Mouse (Mus musculus) CH12.LX (cell line): ENCODE measurements around the gene Phf7. TPM values are rescaled to one million over a fixed set of nuclear protein-coding genes. Genes with fewer than 3 reads are reported as not detected.

Experiments
- DNase-seq: peaks from one replicate; pipeline ENCODE4 v3.0.0-alpha.2; 2013; ENCODE audit errors: extremely low read depth
- H3K27ac ChIP-seq: 2 replicates; pipeline ENCODE4 v1.5.1; 2012; ENCODE audit warnings: low read depth, mild to moderate bottlenecking, control low read depth, moderate library complexity; ENCODE audit not compliant: insufficient read depth
- H3K27me3 ChIP-seq: replicated peaks from 2 replicates; pipeline ENCODE3; 2012; ENCODE audit warnings: inconsistent platforms
- H3K36me3 ChIP-seq, 2 experiments: replicated peaks in 1 of 2; 2 replicates each; pipeline versions ENCODE3 to v1.6.1; 2012; ENCODE audit warnings: inconsistent platforms in 1 of 2, low read length in 1 of 2, mild to moderate bottlenecking in 1 of 2, mixed read lengths in 1 of 2, moderate library complexity in 1 of 2; ENCODE audit not compliant: control insufficient read depth in 1 of 2, insufficient read depth in 1 of 2
- H3K4me1 ChIP-seq, 2 experiments: 2 replicates each; pipeline ENCODE4 v1.6.1; 2012; ENCODE audit warnings: inconsistent platforms in 1 of 2, moderate library complexity in 1 of 2; ENCODE audit not compliant: insufficient read depth in 2 of 2, control insufficient read depth in 1 of 2
- H3K4me2 ChIP-seq: 2 replicates; pipeline ENCODE4 v1.6.1; 2012; ENCODE audit warnings: low read depth, mild to moderate bottlenecking, control low read depth; ENCODE audit not compliant: poor library complexity, insufficient read depth, severe bottlenecking
- H3K4me3 ChIP-seq, 3 experiments: fragments of 150-350 bp in 1 of 3; sonication (generic) in 1 of 3; replicated peaks in 1 of 3; 2 replicates each; pipeline versions ENCODE3 to v1.5.1; 2011 to 2012; ENCODE audit warnings: low read depth in 2 of 3, low read length in 2 of 3, mild to moderate bottlenecking in 2 of 3, moderate library complexity in 2 of 3, control low read depth in 1 of 3, improper control_type of control experiment in 1 of 3, inconsistent platforms in 1 of 3, mixed read lengths in 1 of 3; ENCODE audit not compliant: poor library complexity in 1 of 3
- H3K79me2 ChIP-seq: replicated peaks from 2 replicates; pipeline ENCODE4 v1.6.1; 2012; ENCODE audit warnings: mild to moderate bottlenecking, moderate library complexity; ENCODE audit not compliant: control insufficient read depth, poor library complexity, insufficient read depth, severe bottlenecking; ENCODE audit errors: extremely low read depth
- H3K9ac ChIP-seq: 2 replicates; pipeline ENCODE4 v1.6.1; 2012; ENCODE audit warnings: low read depth, mild to moderate bottlenecking, control low read depth, moderate library complexity; ENCODE audit not compliant: insufficient read depth
- H3K9me3 ChIP-seq: replicated peaks from 2 replicates; pipeline ENCODE3; 2012; ENCODE audit warnings: low read length, inconsistent platforms, mixed read lengths
- CHD2 ChIP-seq: IDR thresholded peaks from 2 replicates; pipeline ENCODE4 v1.6.1; 2011; ENCODE audit warnings: low read length, improper control_type of control experiment
- CTCF ChIP-seq, 2 experiments: IDR thresholded peaks in 1 of 2; conservative IDR thresholded peaks in 1 of 2; 2 replicates each; pipeline ENCODE4 v1.5.1; 2011 to 2012; ENCODE audit warnings: low read depth in 2 of 2, low read length in 2 of 2, improper control_type of control experiment in 1 of 2, inconsistent platforms in 1 of 2, mild to moderate bottlenecking in 1 of 2, moderate library complexity in 1 of 2
- E2F4 ChIP-seq: IDR thresholded peaks from 2 replicates; pipeline ENCODE4 v1.6.1; 2011; ENCODE audit warnings: low read depth, low read length, improper control_type of control experiment; ENCODE audit not compliant: insufficient replicate concordance
- ELF1 ChIP-seq: IDR thresholded peaks from 2 replicates; pipeline ENCODE4 v1.6.1; 2014; ENCODE audit warnings: low read depth, mild to moderate bottlenecking, inconsistent platforms, low read length, improper control_type of control experiment
- ETS1 ChIP-seq: conservative IDR thresholded peaks from 2 replicates; pipeline ENCODE4 v1.6.1; 2012; ENCODE audit warnings: low read depth, mild to moderate bottlenecking, inconsistent platforms, low read length, improper control_type of control experiment, moderate library complexity
- GABPA ChIP-seq: IDR thresholded peaks from 2 replicates; pipeline ENCODE4 v1.6.1; 2012; ENCODE audit warnings: low read depth, low read length, improper control_type of control experiment, inconsistent platforms; ENCODE audit not compliant: insufficient replicate concordance
- IRF4 ChIP-seq: IDR thresholded peaks from 2 replicates; pipeline ENCODE4 v1.6.1; 2014; ENCODE audit warnings: low read depth, mild to moderate bottlenecking, inconsistent platforms, low read length, improper control_type of control experiment
- JUN ChIP-seq: IDR thresholded peaks from 2 replicates; pipeline ENCODE4 v1.6.1; 2011; ENCODE audit warnings: low read depth, mild to moderate bottlenecking, low read length, improper control_type of control experiment, moderate library complexity; ENCODE audit not compliant: insufficient read depth
- KAT2A ChIP-seq: IDR thresholded peaks from 2 replicates; pipeline ENCODE4 v1.6.1; 2012; ENCODE audit warnings: low read length, improper control_type of control experiment, inconsistent platforms; ENCODE audit not compliant: insufficient replicate concordance
- MAFK ChIP-seq: IDR thresholded peaks from 2 replicates; pipeline ENCODE4 v1.6.1; 2011; ENCODE audit warnings: low read length, improper control_type of control experiment; ENCODE audit not compliant: insufficient replicate concordance
- MAZ ChIP-seq: IDR thresholded peaks from 2 replicates; pipeline ENCODE4 v1.6.1; 2012; ENCODE audit warnings: low read depth, mild to moderate bottlenecking, inconsistent platforms, low read length, improper control_type of control experiment, moderate library complexity
- MEF2A ChIP-seq: IDR thresholded peaks from 2 replicates; pipeline ENCODE4 v1.6.1; 2014; ENCODE audit warnings: low read depth, mild to moderate bottlenecking, inconsistent platforms, low read length, improper control_type of control experiment, borderline replicate concordance
- NRF1 ChIP-seq: IDR thresholded peaks from 2 replicates; pipeline ENCODE4 v1.6.1; 2014; ENCODE audit warnings: low read depth, mild to moderate bottlenecking, inconsistent platforms, low read length, improper control_type of control experiment, moderate library complexity
- POLR2A ChIP-seq: IDR thresholded peaks from 2 replicates; pipeline ENCODE4 v1.6.1; 2011; ENCODE audit warnings: low read depth, mild to moderate bottlenecking, improper control_type of control experiment, low read length
- RAD21 ChIP-seq: IDR thresholded peaks from 2 replicates; pipeline ENCODE4 v1.6.1; 2011; ENCODE audit warnings: low read depth, mild to moderate bottlenecking, low read length, improper control_type of control experiment, moderate library complexity
- RCOR1 ChIP-seq: conservative IDR thresholded peaks from 2 replicates; pipeline ENCODE4 v1.6.1; 2012; ENCODE audit warnings: low read depth, mild to moderate bottlenecking, inconsistent platforms, low read length, improper control_type of control experiment
- SIN3A ChIP-seq: IDR thresholded peaks from 2 replicates; pipeline ENCODE4 v1.6.1; 2012; ENCODE audit warnings: low read length, improper control_type of control experiment, inconsistent platforms
- SMC3 ChIP-seq: IDR thresholded peaks from 2 replicates; pipeline ENCODE4 v1.6.1; 2011; ENCODE audit warnings: low read depth, low read length, improper control_type of control experiment
- TCF12 ChIP-seq: IDR thresholded peaks from 2 replicates; pipeline ENCODE4 v1.6.1; 2014; ENCODE audit warnings: low read depth, mild to moderate bottlenecking, inconsistent platforms, low read length, improper control_type of control experiment
- USF1 ChIP-seq: IDR thresholded peaks from 2 replicates; pipeline ENCODE4 v1.6.1; 2014; ENCODE audit warnings: low read depth, mild to moderate bottlenecking, inconsistent platforms, low read length, improper control_type of control experiment
- USF2 ChIP-seq: conservative IDR thresholded peaks from 2 replicates; pipeline ENCODE4 v1.6.1; 2011; ENCODE audit warnings: low read depth, low read length, improper control_type of control experiment
- ZKSCAN1 ChIP-seq: IDR thresholded peaks from 2 replicates; pipeline ENCODE4 v1.6.1; 2012; ENCODE audit warnings: low read depth, inconsistent platforms, low read length, improper control_type of control experiment, borderline replicate concordance
- ZMIZ1 ChIP-seq: IDR thresholded peaks from 2 replicates; pipeline ENCODE4 v1.6.1; 2012; ENCODE audit warnings: low read depth, mild to moderate bottlenecking, inconsistent platforms, low read length, improper control_type of control experiment
- dilution Hi-C: fragments of 300-500 bp; cut with MboI; formaldehyde crosslinking; loops from 2 replicates; pipeline ENCODE4 v1.14.3; 2020; ENCODE audit warnings: low sequenced_read_pairs; ENCODE audit not compliant: extremely low pct_unique_long_range_greater_than_20kb, extremely low pct_ligation_motif_present
- in situ Hi-C: fragments of 300-500 bp; cut with MboI; formaldehyde crosslinking; loops from 3 replicates; pipeline ENCODE4 v1.14.3; 2019; ENCODE audit warnings: low sequenced_read_pairs, low pct_ligation_motif_present, low pct_unique_long_range_greater_than_20kb, mixed read lengths
- polyA plus RNA-seq: library from polyadenylated mRNA; unstranded; fragments of >175 nt; gene quantifications from 2 replicates; pipeline ENCODE4 v1.2.1, GENCODE M21; 2012; ENCODE audit warnings: low read depth; ENCODE audit not compliant: insufficient read length
- total RNA-seq, 2 experiments: library from RNA; depleted of rRNA; stranded (reverse); fragments of 300-350 nt in 1 of 2; fragments of >200 nt in 1 of 2; gene quantifications; 2 replicates each; pipeline ENCODE4 v1.2.3; 2012 to 2014

The Phf7 gene
- total and polyA plus RNA-seq, 3 experiments, result 10.0 to 13.9 (median 13.5) TPM

DNA sequence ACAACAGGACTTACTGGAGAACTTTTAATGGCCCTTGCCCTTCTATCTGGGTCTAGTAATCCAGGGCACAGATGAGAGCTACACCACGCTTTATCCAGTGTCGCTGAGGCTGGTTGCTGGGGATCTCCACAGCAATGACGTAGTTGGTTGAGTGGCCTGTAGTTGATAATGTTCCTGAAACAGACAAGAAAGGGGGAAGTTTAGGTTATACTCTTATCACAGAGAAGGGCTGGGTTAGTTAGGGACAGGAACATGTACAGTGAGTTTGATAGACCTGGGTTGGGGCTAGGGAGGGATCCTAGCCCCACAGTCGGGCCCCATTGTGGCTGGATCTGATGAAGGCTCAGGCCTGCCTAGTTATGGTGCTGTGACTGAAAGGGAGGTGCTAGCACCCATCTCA is 9.3 kb upstream of the Phf7 start:
- H3K9me3 ChIP-seq, result no peaks in the 10 kb centered on the region
- H3K79me2 ChIP-seq, result no peaks in the 10 kb centered on the region
- H3K27ac ChIP-seq, result no peak overlapping the region
- in situ Hi-C loops, result no loop called here
- no peak for DNase-seq
- H3K36me3 ChIP-seq, result peaks cover 58 to 89% of the 10 kb centered on the region in 2 experiments
- H3K4me3 ChIP-seq, result no peak overlapping the region
- dilution Hi-C loops, result no loop called here
- no peak for TF ChIP-seq SIN3A
- no peak for TF ChIP-seq CHD2
- no peak for TF ChIP-seq USF2
- no peak for TF ChIP-seq ELF1
- TF ChIP-seq POLR2A, result no peak
- no peak for TF ChIP-seq JUN
- TF ChIP-seq MAFK, result no peak
- no peak for TF ChIP-seq SMC3
- TF ChIP-seq E2F4, result no peak
- no peak for TF ChIP-seq RCOR1
- TF ChIP-seq GABPA, result no peak
- TF ChIP-seq IRF4, result no peak
- no peak overlapping the region for H3K9ac ChIP-seq
- no peaks in the 10 kb centered on the region for H3K4me1 ChIP-seq
- H3K4me2 ChIP-seq, result no peak overlapping the region
- no peaks in the 10 kb centered on the region for H3K27me3 ChIP-seq

DNA sequence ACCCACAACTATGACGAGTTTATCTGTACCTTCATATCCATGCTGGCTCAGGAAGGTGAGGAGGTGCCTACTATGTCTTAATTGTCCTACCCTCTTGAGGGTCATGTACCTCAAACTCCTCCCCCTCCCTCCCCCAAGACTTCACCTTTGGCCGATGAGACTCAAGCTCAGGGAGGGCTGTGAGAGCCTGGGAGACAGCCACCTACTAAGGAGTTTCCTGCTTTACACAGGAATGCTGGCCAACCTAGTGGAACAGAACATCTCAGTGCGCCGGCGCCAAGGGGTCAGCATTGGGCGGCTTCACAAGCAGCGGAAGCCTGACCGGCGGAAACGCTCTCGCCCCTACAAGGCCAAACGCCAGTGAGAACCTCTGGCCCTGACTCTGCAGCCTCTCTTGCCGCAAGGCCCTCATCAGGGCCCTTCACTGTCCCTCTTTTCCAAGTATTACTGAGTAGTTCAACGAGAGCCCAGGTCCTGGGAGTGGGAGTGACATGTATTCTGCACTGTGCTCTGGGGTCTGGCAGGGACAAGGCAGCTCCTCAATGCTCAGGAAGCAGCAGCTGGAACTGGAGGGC is 7.4 kb upstream of the Phf7 start:
- dilution Hi-C loops, result no loop called here
- DNase-seq, result no peak
- Histone ChIP-seq H3K27me3 (no peaks in the 10 kb centered on the region), H3K9ac (no peak overlapping the region), H3K4me3 (no peak overlapping the region), H3K36me3 (peaks cover 74 to 100% of the 10 kb centered on the region in 2 experiments), H3K4me2 (no peak overlapping the region), H3K79me2 (no peaks in the 10 kb centered on the region), H3K27ac (no peak overlapping the region)
- in situ Hi-C loops, result no loop called here
- TF ChIP-seq ZKSCAN1 (no peak), ETS1 (no peak)
- TF ChIP-seq, all 38 proteins: peak for 0
- Histone ChIP-seq H3K9me3 (no peaks in the 10 kb centered on the region), H3K4me1 (no peaks in the 10 kb centered on the region)

DNA sequence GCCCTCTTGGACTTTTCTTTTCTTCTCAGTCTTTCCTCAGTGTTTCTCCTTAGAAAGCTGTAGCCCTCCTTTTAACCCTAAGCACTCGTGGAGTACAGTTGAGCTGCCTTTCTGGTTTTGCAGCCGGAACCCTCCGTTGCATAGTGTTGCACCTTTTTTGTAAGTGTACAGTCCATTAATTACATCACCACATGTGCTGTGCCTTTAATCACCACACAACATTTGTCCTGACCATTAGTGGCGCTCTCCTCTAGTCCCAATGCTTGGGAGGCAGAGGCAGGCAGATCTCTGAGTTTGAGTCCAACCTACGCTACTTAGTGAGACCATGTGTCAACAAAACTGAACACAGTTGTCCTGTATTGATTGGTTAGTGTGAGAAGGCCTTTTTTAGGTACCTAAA is 974 bp upstream of the Phf7 start:
- dilution Hi-C loops, result no loop called here

More for the DNA sequence above, 974 bp upstream of the Phf7 start:
- Histone ChIP-seq H3K4me3 (peak overlapping the region; percentile 88 to 100 (median 99)), H3K27me3 (no peaks in the 10 kb centered on the region), H3K27ac (no peak overlapping the region), H3K4me1 (peaks cover 3 to 23% of the 10 kb centered on the region in 2 experiments), H3K4me2 (peak overlapping the region; percentile 85), H3K79me2 (peaks cover 17% of the 10 kb centered on the region), H3K36me3 (peaks cover 40 to 50% of the 10 kb centered on the region in 2 experiments), H3K9me3 (no peaks in the 10 kb centered on the region), H3K9ac (peak overlapping the region; percentile 91)
- in situ Hi-C loops, result loop anchor here (5.0 kb wide), 1 partner anchor 35 kb away; the partner anchor contains the start of genes Nisch and Sema3g
- TF ChIP-seq KAT2A (no peak), TCF12 (no peak), CTCF (conservative IDR thresholded peaks at IDR 0.05 in 1 of 2, IDR thresholded peaks at IDR 0.05 in 1 of 2; ENCODE audit: low read depth in 2 of 2, low read length in 2 of 2) (no peak), USF1 (no peak), ZMIZ1 (no peak), RAD21 (no peak), SIN3A (no peak), MAFK (no peak), ELF1 (no peak), MEF2A (no peak), MAZ (no peak), NRF1 (no peak), IRF4 (no peak)
- DNase-seq, result no peak
